Comparison of ENCODE assay signal across 30 mouse cellular contexts in the genomic region with DNA sequence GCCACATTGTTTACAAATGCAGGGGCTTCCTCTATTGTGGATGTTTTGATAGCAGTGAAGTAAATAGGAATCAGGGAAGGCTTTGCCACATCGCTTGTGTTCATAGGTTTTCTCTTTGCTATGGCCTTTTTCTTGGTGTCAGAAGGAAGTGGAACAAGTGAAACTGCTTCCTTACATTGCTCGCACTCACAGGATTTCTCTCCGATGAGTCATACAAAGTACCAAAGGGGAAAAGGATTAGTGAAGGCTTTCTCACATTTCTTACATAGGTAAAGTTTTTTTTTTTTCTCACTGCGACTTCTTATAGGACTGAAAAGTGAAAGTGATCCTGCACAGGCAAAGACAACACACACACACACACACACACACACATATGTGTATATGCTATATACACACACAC. TPM values are rescaled to one million over a fixed set of nuclear protein-coding genes. Genes with fewer than 3 reads are reported as not detected.
DNase-seq lines count a peak whose midpoint lies in the region; ATAC-seq lines count a peak whose summit lies in the region.
"Had no signal": no experiment of that assay in that cellular context is flagged by ENCODE, and none has a peak within 500 bp of the region (broad histone marks: within the 10 kb centered on the region; RNA-seq: fewer than 3 reads in every experiment).

No protein-coding gene starts in this region.

- 0 out of 2 replicates have a peak, but pooled peaks cover 2% of the 10 kb centered on the region for H3K9me3 ChIP-seq in heart, embryonic 12.5 days (replicated peaks)
- H3K9me3 ChIP-seq: embryonic facial prominence, embryonic 12.5 days; forebrain, embryonic 12.5 days; forebrain, embryonic 15.5 days; heart, embryonic 13.5 days had no signal

- H3K4me2 ChIP-seq in heart, embryonic 12.5 days = no peak overlapping the region
- H3K4me2 ChIP-seq: embryonic facial prominence, embryonic 12.5 days; forebrain, embryonic 12.5 days; forebrain, embryonic 15.5 days; heart, embryonic 13.5 days; hindbrain, embryonic 14.5 days had no signal

- 51% methylated on average over 4 of the region's 4 CpGs for WGBS in heart, embryonic 12.5 days

- no peaks in the 10 kb centered on the region for H3K27me3 ChIP-seq in heart, embryonic 12.5 days (replicated peaks)
- H3K27me3 ChIP-seq: embryonic facial prominence, embryonic 12.5 days; forebrain, embryonic 12.5 days; forebrain, embryonic 15.5 days; heart, embryonic 13.5 days had no signal

- ATAC-seq in heart, embryonic 12.5 days (ENCODE audit: insufficient number of reproducible peaks, low FRiP score) = no peak
- ATAC-seq: CD4-positive, CD25-positive, alpha-beta regulatory T cell, adult 4 months; forebrain, embryonic 15.5 days; hindbrain, postnatal 0 days; intestine, postnatal 0 days had no signal

- H3K4me3 ChIP-seq in heart, embryonic 12.5 days = no peak overlapping the region
- H3K4me3 ChIP-seq: embryonic facial prominence, embryonic 12.5 days; erythroblast, embryonic 14.5 days; forebrain, embryonic 12.5 days; forebrain, embryonic 15.5 days; heart, embryonic 13.5 days had no signal

- DNase-seq in 3134 (ENCODE audit: extremely low read depth, insufficient read length, low spot score) (peak; percentile 23), 3T3-L1 (ENCODE audit: low read depth, low spot score) (peak; percentile 74), NIH3T3 (ENCODE audit: low read depth) (peak; percentile 63)
- DNase-seq in brain, adult 2 months (ENCODE audit: low read depth, low spot score) = peak; percentile 15
- no peak for DNase-seq in kidney, adult 11 months
- no peak for DNase-seq in frontal cortex, adult 2 months (ENCODE audit: extremely low spot score in 1 of 2, low spot score in 1 of 2)
- DNase-seq: adrenal gland, adult 2 months; adrenal gland, postnatal 14 days; cerebellum, adult 18-20 months; cerebellum, adult 9-10 months; cerebellum, postnatal 14 days; gastrocnemius, postnatal 25 days; heart, adult 18-20 months; heart, postnatal 14 days; heart, postnatal 4 days; kidney, adult 9 months had no signal

- no peaks in the 10 kb centered on the region for H3K36me3 ChIP-seq in heart, embryonic 12.5 days
- H3K36me3 ChIP-seq: embryonic facial prominence, embryonic 12.5 days; forebrain, embryonic 12.5 days; forebrain, embryonic 15.5 days; heart, embryonic 13.5 days had no signal

- H3K9ac ChIP-seq in heart, embryonic 12.5 days = no peak overlapping the region
- H3K9ac ChIP-seq: embryonic facial prominence, embryonic 12.5 days; forebrain, embryonic 12.5 days; forebrain, embryonic 15.5 days; heart, embryonic 13.5 days; hindbrain, embryonic 14.5 days had no signal

- H3K4me1 ChIP-seq in heart, embryonic 12.5 days (replicated peaks) = 0 out of 2 replicates have a peak, but pooled peaks cover 3% of the 10 kb centered on the region
- H3K4me1 ChIP-seq: embryonic facial prominence, embryonic 12.5 days; forebrain, embryonic 12.5 days; forebrain, embryonic 15.5 days; heart, embryonic 13.5 days had no signal

- H3K27ac ChIP-seq in heart, embryonic 12.5 days (ENCODE audit: poor library complexity, severe bottlenecking) = no peak overlapping the region
- H3K27ac ChIP-seq: embryonic facial prominence, embryonic 12.5 days; forebrain, embryonic 12.5 days; forebrain, embryonic 15.5 days; heart, embryonic 13.5 days; hindbrain, embryonic 14.5 days; hindbrain, postnatal 0 days had no signal

RNA-seq across cellular contexts. Expression of a gene that starts 7.9 kb away (rescaled TPM):
- polyA plus RNA-seq in frontal cortex, adult 2 months (2012; rRNA removed) = 3.7 and 4.1 TPM in 2 replicates
- not detected in 2 replicates for polyA plus RNA-seq in heart, embryonic 12.5 days (2016; fragmentation: Nextera tagmentation; extraction: Ambion mirVana)
- polyA plus RNA-seq: C2C12; erythroblast, embryonic 14.5 days; heart, embryonic 13.5 days; heart, embryonic 16.5 days; hindbrain, embryonic 11.5 days had no signal

RNA-seq across cellular contexts. Expression of a gene that starts 38.1 kb away (rescaled TPM):
- polyA plus RNA-seq in frontal cortex, adult 2 months (2012; rRNA removed) = 0.04 TPM in 1 of 2 replicates, not detected in the other
- 0.13 TPM in 1 of 2 replicates, not detected in the other for polyA plus RNA-seq in heart, embryonic 12.5 days (2016; fragmentation: Nextera tagmentation; extraction: Ambion mirVana)
- polyA plus RNA-seq: adrenal gland, adult 2 months; erythroblast, embryonic 14.5 days; intestine, postnatal 0 days had no signal

RNA-seq across cellular contexts. Expression of a gene that starts 55.5 kb away (rescaled TPM):
- 0.06 TPM in 1 of 2 replicates, not detected in the other for polyA plus RNA-seq in frontal cortex, adult 2 months (2012; rRNA removed)
- polyA plus RNA-seq in heart, embryonic 12.5 days (2016; fragmentation: Nextera tagmentation; extraction: Ambion mirVana) = not detected in 2 replicates
- polyA plus RNA-seq: adrenal gland, adult 2 months; C2C12; embryonic facial prominence, embryonic 12.5 days; erythroblast, embryonic 14.5 days; forebrain, embryonic 12.5 days; forebrain, embryonic 15.5 days; heart, embryonic 13.5 days; heart, embryonic 16.5 days; hindbrain, embryonic 11.5 days; hindbrain, embryonic 14.5 days; hindbrain, postnatal 0 days; intestine, embryonic 14.5 days; intestine, postnatal 0 days had no signal

Comparison
In these comparisons a context has a peak if more than half of its experiments do, and no peak if none do; other contexts are left out.
1. DNase-seq: peak in 3134 (single experiment), 3T3-L1 (single experiment), NIH3T3 (single experiment) and brain, adult 2 months (single experiment); none in kidney, adult 11 months (single experiment) and frontal cortex, adult 2 months (0 of 2).